In the genomic region with DNA sequence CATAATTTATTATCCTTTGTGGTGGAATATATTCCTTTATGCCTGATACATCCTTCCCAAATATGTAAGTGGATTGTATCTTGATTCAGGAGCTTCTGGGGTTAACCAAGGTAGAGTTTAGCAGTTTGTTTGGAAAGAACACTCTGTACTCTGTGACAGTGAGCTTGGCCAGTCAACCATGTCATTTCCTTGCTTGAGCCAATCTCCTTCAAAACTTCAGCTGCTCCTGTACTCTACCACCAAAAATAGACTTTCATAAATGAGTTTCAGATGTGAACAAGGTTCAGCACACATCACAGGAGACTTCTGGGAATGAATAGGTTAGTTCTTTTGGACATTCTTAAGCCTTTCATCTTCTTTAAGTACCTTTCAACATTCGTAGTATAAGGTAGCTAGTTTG, we compare ENCODE assay signal across 23 mouse cellular contexts.
DNase-seq lines count a peak whose midpoint lies in the region; ATAC-seq and TF ChIP-seq lines count a peak whose summit lies in the region.
"Had no signal": no experiment of that assay in that cellular context is flagged by ENCODE, and none has a peak within 500 bp of the region (broad histone marks: within the 10 kb centered on the region; RNA-seq: fewer than 3 reads in every experiment).

No protein-coding gene starts in this region.

- TF ChIP-seq CTCF in kidney, adult 2 months (conservative IDR thresholded peaks at IDR 0.05; ENCODE audit: insufficient read depth, insufficient read length, low read depth, low read length) = no peak

- no peak overlapping the region for H3K4me2 ChIP-seq in kidney, embryonic 15.5 days
- H3K4me2 ChIP-seq: embryonic facial prominence, embryonic 12.5 days; forebrain, embryonic 12.5 days; heart, embryonic 11.5 days; heart, embryonic 15.5 days; hindbrain, embryonic 13.5 days had no signal

- DNase-seq in kidney, adult 2 months = peak; percentile 86
- DNase-seq in kidney, adult 9 months = peak; percentile 88
- DNase-seq in kidney, postnatal 14 days = peak; percentile 49
- no peak for DNase-seq in adrenal gland, postnatal 25 days
- DNase-seq in right cerebral cortex, postnatal 14 days = no peak
- DNase-seq in ovary, postnatal 10 days (ENCODE audit: low spot score) = no peak
- DNase-seq: adrenal gland, postnatal 10 days; cerebellum, adult 2 months; cerebellum, postnatal 10 days; embryo, embryonic 11 days; gastrocnemius, postnatal 14 days; heart, adult 2 months; heart, postnatal 14 days had no signal

- no peak for ATAC-seq in kidney, embryonic 15.5 days (replicated peaks; ENCODE audit: low FRiP score)
- ATAC-seq: CD4-positive, CD25-positive, alpha-beta regulatory T cell, adult 4 months; forebrain, embryonic 16.5 days; hindbrain, postnatal 0 days had no signal

- peaks cover 7% of the 10 kb centered on the region for H3K4me1 ChIP-seq in kidney, adult 2 months (ENCODE audit: control insufficient read depth, insufficient read depth, low read length)
- no peaks in the 10 kb centered on the region for H3K4me1 ChIP-seq in kidney, embryonic 15.5 days
- H3K4me1 ChIP-seq: embryonic facial prominence, embryonic 12.5 days; forebrain, embryonic 12.5 days; heart, embryonic 15.5 days; hindbrain, embryonic 13.5 days had no signal

- no peaks in the 10 kb centered on the region for H3K27me3 ChIP-seq in kidney, adult 2 months (replicated peaks; ENCODE audit: control insufficient read depth, insufficient read depth, low read length)
- no peaks in the 10 kb centered on the region for H3K27me3 ChIP-seq in kidney, embryonic 15.5 days
- H3K27me3 ChIP-seq: embryonic facial prominence, embryonic 12.5 days; forebrain, embryonic 12.5 days; heart, embryonic 15.5 days; hindbrain, embryonic 13.5 days had no signal

- H3K9ac ChIP-seq in kidney, embryonic 15.5 days = no peak overlapping the region
- H3K9ac ChIP-seq: embryonic facial prominence, embryonic 12.5 days; forebrain, embryonic 12.5 days; heart, embryonic 15.5 days; hindbrain, embryonic 13.5 days had no signal

- TF ChIP-seq POLR2A in kidney, adult 2 months (IDR thresholded peaks at IDR 0.05; ENCODE audit: low read depth, low read length) = no peak

- WGBS in kidney, adult 2 months = 18% methylated on average over 1 of the region's 1 CpGs
- WGBS in kidney, embryonic 15.5 days = 44% methylated on average over 1 of the region's 1 CpGs

- H3K36me3 ChIP-seq in kidney, adult 2 months (ENCODE audit: control insufficient read depth, insufficient read depth, low read length) = no peaks in the 10 kb centered on the region
- H3K36me3 ChIP-seq in kidney, embryonic 15.5 days = no peaks in the 10 kb centered on the region
- H3K36me3 ChIP-seq: embryonic facial prominence, embryonic 12.5 days; forebrain, embryonic 12.5 days; G1E; heart, embryonic 15.5 days; hindbrain, embryonic 13.5 days had no signal

- H3K4me3 ChIP-seq in kidney, adult 2 months (ENCODE audit: insufficient read depth, low read depth, low read length) = no peak overlapping the region
- no peak overlapping the region for H3K4me3 ChIP-seq in kidney, embryonic 15.5 days (replicated peaks)
- H3K4me3 ChIP-seq: embryonic facial prominence, embryonic 12.5 days; forebrain, embryonic 12.5 days; heart, adult 2 months; heart, embryonic 15.5 days; hindbrain, embryonic 13.5 days had no signal

- no peaks in the 10 kb centered on the region for H3K9me3 ChIP-seq in kidney, embryonic 15.5 days (replicated peaks)
- H3K9me3 ChIP-seq: embryonic facial prominence, embryonic 12.5 days; forebrain, embryonic 12.5 days; G1E; heart, embryonic 15.5 days; hindbrain, embryonic 13.5 days had no signal

- H3K27ac ChIP-seq in kidney, adult 2 months (ENCODE audit: insufficient read depth, low read depth, low read length) = no peak overlapping the region
- no peak overlapping the region for H3K27ac ChIP-seq in kidney, embryonic 15.5 days
- H3K27ac ChIP-seq: embryonic facial prominence, embryonic 12.5 days; forebrain, embryonic 12.5 days; heart, adult 2 months; heart, embryonic 15.5 days; hindbrain, embryonic 13.5 days; hindbrain, postnatal 0 days had no signal

Comparison
In these comparisons a context has a peak if more than half of its experiments do, and no peak if none do; other contexts are left out.
1. DNase-seq: peak in kidney, adult 2 months (single experiment), kidney, adult 9 months (single experiment) and kidney, postnatal 14 days (single experiment); none in adrenal gland, postnatal 25 days (single experiment), right cerebral cortex, postnatal 14 days (single experiment) and ovary, postnatal 10 days (single experiment).